Mouse (Mus musculus): ENCODE measurements around the gene Syt11. TPM values are rescaled to one million over a fixed set of nuclear protein-coding genes. Genes with fewer than 3 reads are reported as not detected.

Syt11 gene
- polyA plus RNA-seq, 1 experiment from 2014 or later = 36.8 TPM

- no peak for ATAC-seq (ENCODE audit: insufficient number of reproducible peaks, insufficient read depth, low FRiP score, low TSS enrichment, low read depth)
- H3K27ac ChIP-seq = no peak overlapping the region
- H3K36me3 ChIP-seq = peaks cover 45% of the 10 kb centered on the region
- no peak overlapping the region for H3K4me3 ChIP-seq (replicated peaks)
- no peaks in the 10 kb centered on the region for H3K9me3 ChIP-seq
- no peaks in the 10 kb centered on the region for H3K27me3 ChIP-seq
- no peak overlapping the region for H3K4me2 ChIP-seq
- H3K9ac ChIP-seq (replicated peaks) = no peak overlapping the region
- H3K4me1 ChIP-seq (replicated peaks) = peaks cover 7% of the 10 kb centered on the region
- 77% methylated on average over 6 of the region's 6 CpGs for WGBS
These were observed 12.5 kb downstream of the Syt11 start for GRCm38 (mm10) chr3:88762401-88762831.

DNA sequence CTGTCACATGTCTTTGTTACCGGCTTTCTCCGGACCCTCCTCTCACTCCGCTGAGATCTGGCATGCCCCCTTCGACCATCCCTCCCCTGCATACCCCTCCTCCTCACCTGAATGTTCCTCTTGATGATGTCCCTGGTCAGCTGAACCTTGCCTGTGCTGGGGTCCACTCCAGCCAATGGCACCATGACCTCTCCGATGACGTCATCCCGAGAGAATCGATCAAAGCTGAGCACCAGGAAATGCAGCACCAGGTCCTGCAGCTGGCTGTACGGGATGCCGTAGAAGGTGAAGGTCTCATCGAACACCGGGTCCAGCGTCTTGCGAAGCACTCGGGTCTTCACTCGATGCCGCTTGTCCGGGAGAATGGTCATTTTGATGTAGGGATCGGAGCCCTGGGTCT is 13.3 kb downstream of the Syt11 start:
- ATAC-seq (ENCODE audit: insufficient number of reproducible peaks, insufficient read depth, low FRiP score, low TSS enrichment, low read depth) = no peak
- peaks cover 50% of the 10 kb centered on the region for H3K36me3 ChIP-seq
- H3K27ac ChIP-seq = no peak overlapping the region
- H3K9ac ChIP-seq (replicated peaks) = no peak overlapping the region
- no peak overlapping the region for H3K4me2 ChIP-seq
- WGBS = 93% methylated on average over 19 of the region's 19 CpGs
- H3K4me3 ChIP-seq (replicated peaks) = no peak overlapping the region
- H3K4me1 ChIP-seq (replicated peaks) = peaks cover 7% of the 10 kb centered on the region
- H3K9me3 ChIP-seq = no peaks in the 10 kb centered on the region
- H3K27me3 ChIP-seq = no peaks in the 10 kb centered on the region

DNA sequence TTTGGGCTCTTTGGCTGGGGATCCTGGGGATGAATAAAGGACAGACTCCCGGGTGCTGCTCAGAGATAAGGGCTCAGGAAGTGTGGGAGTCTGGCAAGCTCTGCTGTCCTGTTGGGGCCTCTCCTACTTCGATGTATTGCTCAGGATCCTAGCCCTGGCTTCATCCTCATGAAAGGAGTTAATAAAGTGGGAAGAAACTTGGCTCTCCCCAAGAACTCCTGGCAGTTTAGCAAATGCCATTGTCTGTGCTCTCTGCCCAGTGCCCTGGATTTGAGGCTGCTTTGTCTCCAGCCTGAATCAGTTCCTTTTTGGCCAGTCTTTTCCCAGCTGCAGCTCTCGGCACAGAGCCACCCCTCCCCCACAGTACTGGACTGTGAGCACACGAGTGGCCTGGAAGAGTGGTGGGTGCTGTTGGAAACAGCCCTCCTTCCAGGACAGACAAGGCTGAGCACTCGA is 16.9 kb downstream of the Syt11 start:
- no peak for ATAC-seq (ENCODE audit: insufficient number of reproducible peaks, insufficient read depth, low FRiP score, low TSS enrichment, low read depth)
- no peak overlapping the region for H3K4me2 ChIP-seq
- H3K27me3 ChIP-seq = no peaks in the 10 kb centered on the region
- peaks cover 63% of the 10 kb centered on the region for H3K36me3 ChIP-seq
- WGBS = 23% methylated on average over 5 of the region's 5 CpGs
- H3K9me3 ChIP-seq = no peaks in the 10 kb centered on the region
- peak overlapping the region; percentile 34; the same call in 1 of the 2 replicates for H3K9ac ChIP-seq (replicated peaks)
- no peak overlapping the region for H3K27ac ChIP-seq
- no peak overlapping the region for H3K4me3 ChIP-seq (replicated peaks)
- H3K4me1 ChIP-seq (replicated peaks) = peaks cover 7% of the 10 kb centered on the region

GRCm38 (mm10) chr3:88756276-88756675 is 18.7 kb downstream of the Syt11 start:
- Histone ChIP-seq H3K27me3 (no peaks in the 10 kb centered on the region), H3K4me2 (no peak overlapping the region), H3K27ac (peak overlapping the region; percentile 45), H3K9ac (replicated peaks) (no peak overlapping the region), H3K4me3 (replicated peaks) (no peak overlapping the region), H3K9me3 (no peaks in the 10 kb centered on the region), H3K4me1 (replicated peaks) (peaks cover 7% of the 10 kb centered on the region), H3K36me3 (peaks cover 64% of the 10 kb centered on the region)
- no peak for ATAC-seq (ENCODE audit: insufficient number of reproducible peaks, insufficient read depth, low FRiP score, low TSS enrichment, low read depth)
- 57% methylated on average over 4 of the region's 4 CpGs for WGBS

DNA sequence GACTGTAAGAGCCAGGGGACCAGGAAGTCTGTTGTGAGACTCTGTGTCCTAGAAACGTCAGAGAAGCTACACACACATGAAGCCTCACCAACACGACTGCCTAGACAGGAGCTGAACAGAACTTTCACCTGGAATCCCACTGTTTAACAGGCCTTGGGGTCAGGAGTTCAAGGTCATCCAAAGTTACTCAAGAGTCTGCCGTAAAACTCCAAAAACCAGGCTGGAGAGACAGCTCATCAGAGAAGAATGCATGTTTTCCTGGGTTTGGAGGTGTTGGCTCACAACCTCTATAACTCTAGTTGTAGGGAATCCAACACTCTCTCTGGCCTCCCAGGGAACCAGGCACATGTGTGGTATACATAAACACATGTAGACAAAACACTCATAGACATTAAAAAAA is 19.4 kb downstream of the Syt11 start:
- H3K4me1 ChIP-seq (replicated peaks) = peaks cover 7% of the 10 kb centered on the region
- H3K4me2 ChIP-seq = no peak overlapping the region
- H3K9ac ChIP-seq (replicated peaks) = no peak overlapping the region
- H3K36me3 ChIP-seq = peaks cover 60% of the 10 kb centered on the region
- no peak for ATAC-seq (ENCODE audit: insufficient number of reproducible peaks, insufficient read depth, low FRiP score, low TSS enrichment, low read depth)
- H3K27me3 ChIP-seq = no peaks in the 10 kb centered on the region
- H3K27ac ChIP-seq = no peak overlapping the region
- WGBS = 47% methylated on average over 3 of the region's 3 CpGs
- no peak overlapping the region for H3K4me3 ChIP-seq (replicated peaks)
- no peaks in the 10 kb centered on the region for H3K9me3 ChIP-seq

DNA sequence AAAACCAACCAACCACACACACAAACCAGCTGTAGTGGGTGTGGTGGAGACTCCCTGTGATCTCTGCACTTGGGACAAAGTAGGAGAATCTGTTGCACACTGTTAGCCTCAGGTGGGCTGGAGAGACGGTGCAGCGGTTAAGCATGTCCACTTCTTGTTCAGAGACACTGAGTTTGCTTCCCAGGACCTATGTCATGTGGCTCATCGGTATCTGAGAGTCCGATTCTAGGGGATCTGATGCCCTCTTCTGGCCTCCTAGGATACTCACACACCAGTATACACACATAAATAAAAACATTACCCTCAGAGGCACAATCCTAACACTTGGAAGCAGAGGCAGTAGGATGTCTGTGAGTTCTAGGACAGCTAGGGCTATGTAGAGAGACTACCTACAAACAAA is 20.7 kb downstream of the Syt11 start:
- Histone ChIP-seq H3K27ac (no peak overlapping the region), H3K9me3 (no peaks in the 10 kb centered on the region), H3K4me3 (replicated peaks) (no peak overlapping the region), H3K36me3 (peaks cover 54% of the 10 kb centered on the region), H3K4me1 (replicated peaks) (peaks cover 7% of the 10 kb centered on the region), H3K4me2 (no peak overlapping the region), H3K27me3 (no peaks in the 10 kb centered on the region), H3K9ac (replicated peaks) (no peak overlapping the region)
- WGBS = 90% methylated on average over 4 of the region's 4 CpGs
- ATAC-seq (ENCODE audit: insufficient number of reproducible peaks, insufficient read depth, low FRiP score, low TSS enrichment, low read depth) = no peak

GRCm38 (mm10) chr3:88746871-88747231 is 28.1 kb downstream of the Syt11 start:
- Histone ChIP-seq H3K9me3 (peaks cover 25% of the 10 kb centered on the region), H3K4me2 (no peak overlapping the region), H3K4me1 (replicated peaks) (no peaks in the 10 kb centered on the region), H3K9ac (replicated peaks) (no peak overlapping the region), H3K36me3 (peaks cover 63% of the 10 kb centered on the region), H3K4me3 (replicated peaks) (no peak overlapping the region), H3K27ac (no peak overlapping the region), H3K27me3 (no peaks in the 10 kb centered on the region)
- WGBS = 94% methylated on average over 4 of the region's 4 CpGs
- ATAC-seq (ENCODE audit: insufficient number of reproducible peaks, insufficient read depth, low FRiP score, low TSS enrichment, low read depth) = no peak

DNA sequence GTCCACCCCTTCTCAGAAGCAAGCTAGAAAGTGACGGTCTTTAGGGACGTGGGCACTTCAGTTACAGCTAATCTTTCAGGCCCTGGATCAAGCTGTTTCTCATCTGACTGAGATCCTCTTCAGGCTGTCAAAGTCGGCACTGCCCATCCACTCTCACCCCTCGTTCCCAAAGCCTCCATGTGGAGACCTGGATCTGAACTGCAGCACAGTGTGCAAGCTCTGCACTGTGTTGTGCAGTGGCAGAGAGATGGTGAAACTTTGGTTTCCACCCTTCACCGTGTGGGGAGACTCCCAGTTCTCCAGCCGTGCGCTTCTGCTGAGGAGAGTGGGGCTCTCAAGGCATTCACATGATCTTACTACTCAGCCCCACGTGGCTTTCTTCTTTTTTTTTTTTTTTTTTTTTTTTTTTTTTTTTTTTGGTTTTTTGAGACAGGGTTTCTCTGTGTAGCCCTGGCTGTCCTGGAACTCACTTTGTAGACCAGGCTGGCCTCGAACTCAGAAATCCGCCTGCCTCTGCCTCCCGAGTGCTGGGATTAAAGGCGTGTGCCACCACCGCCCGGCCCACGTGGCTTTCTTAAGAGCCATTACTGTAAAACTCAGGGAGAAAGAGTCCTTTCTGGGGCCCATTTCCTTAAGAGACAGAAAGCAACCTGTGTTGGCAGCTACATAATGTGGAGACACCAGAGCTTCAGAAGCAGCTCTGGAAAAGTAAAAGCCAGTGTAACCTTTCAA is 28.7 kb downstream of the Syt11 start:
- ATAC-seq (ENCODE audit: insufficient number of reproducible peaks, insufficient read depth, low FRiP score, low TSS enrichment, low read depth) = no peak; the same call in 1 of the 2 replicates
- H3K4me3 ChIP-seq (replicated peaks) = no peak overlapping the region
- no peaks in the 10 kb centered on the region for H3K27me3 ChIP-seq
- H3K27ac ChIP-seq = no peak overlapping the region
- no peak overlapping the region for H3K9ac ChIP-seq (replicated peaks)
- H3K9me3 ChIP-seq = peaks cover 25% of the 10 kb centered on the region
- no peaks in the 10 kb centered on the region for H3K4me1 ChIP-seq (replicated peaks)
- 92% methylated on average over 14 of the region's 15 CpGs for WGBS
- no peak overlapping the region for H3K4me2 ChIP-seq
- peaks cover 62% of the 10 kb centered on the region for H3K36me3 ChIP-seq

DNA sequence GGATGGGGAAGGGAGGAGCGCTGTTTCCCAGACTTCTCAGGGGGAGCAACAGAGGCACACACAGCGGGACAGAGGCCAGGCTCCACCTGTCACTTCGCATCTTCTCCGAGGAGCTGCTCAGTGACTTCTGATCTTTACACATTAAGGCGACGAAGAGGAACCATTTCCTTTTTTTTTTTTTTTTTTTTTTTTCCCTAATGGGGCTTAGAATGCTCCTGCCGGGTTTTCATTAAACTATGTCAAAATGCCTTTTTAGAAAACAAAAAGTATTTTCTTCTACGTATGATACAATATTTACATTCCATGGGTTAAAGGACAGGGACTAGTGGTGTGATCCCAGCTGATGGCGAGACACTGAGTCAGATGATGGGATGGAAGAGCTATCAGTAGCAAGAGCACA is 29.4 kb downstream of the Syt11 start:
- H3K36me3 ChIP-seq = peaks cover 59% of the 10 kb centered on the region

DNA sequence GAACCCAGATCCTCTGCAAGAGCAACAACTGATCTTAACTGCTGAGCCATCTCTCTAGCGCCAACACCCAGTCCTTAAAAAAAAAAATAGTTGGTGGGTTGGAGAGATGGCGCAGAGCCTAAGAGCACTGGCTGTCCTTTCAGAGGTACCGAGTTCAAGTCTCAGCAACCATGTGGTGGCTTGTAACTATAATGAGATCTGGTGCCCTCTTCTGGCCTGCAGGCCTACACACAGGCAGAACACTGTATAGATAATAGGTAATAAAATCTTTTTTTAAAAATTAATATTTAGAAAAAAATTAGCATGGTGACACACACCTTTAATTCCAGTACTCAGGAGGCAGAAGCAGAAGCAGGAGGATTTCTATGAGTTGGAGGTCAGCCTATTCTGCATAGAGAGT is 34.8 kb downstream of the Syt11 start:
- 100% methylated on average over 3 of the region's 3 CpGs for WGBS
- Histone ChIP-seq H3K9me3 (peaks cover 4% of the 10 kb centered on the region; the same call in 1 of the 2 replicates), H3K27ac (no peak overlapping the region), H3K9ac (replicated peaks) (no peak overlapping the region), H3K36me3 (peaks cover 14% of the 10 kb centered on the region), H3K4me3 (replicated peaks) (no peak overlapping the region), H3K4me2 (no peak overlapping the region), H3K27me3 (no peaks in the 10 kb centered on the region), H3K4me1 (replicated peaks) (no peaks in the 10 kb centered on the region)
- no peak for ATAC-seq (ENCODE audit: insufficient number of reproducible peaks, insufficient read depth, low FRiP score, low TSS enrichment, low read depth)

More for the DNA sequence above, 29.4 kb downstream of the Syt11 start:
- WGBS = 91% methylated on average over 9 of the region's 9 CpGs
- Histone ChIP-seq H3K9me3 (peaks cover 25% of the 10 kb centered on the region), H3K27ac (no peak overlapping the region), H3K9ac (replicated peaks) (no peak overlapping the region), H3K4me1 (replicated peaks) (no peaks in the 10 kb centered on the region), H3K27me3 (no peaks in the 10 kb centered on the region), H3K4me3 (replicated peaks) (no peak overlapping the region), H3K4me2 (no peak overlapping the region)
- no peak for ATAC-seq (ENCODE audit: insufficient number of reproducible peaks, insufficient read depth, low FRiP score, low TSS enrichment, low read depth)

- no peak overlapping the region for H3K4me3 ChIP-seq (replicated peaks)
- peaks cover 5% of the 10 kb centered on the region for H3K36me3 ChIP-seq
- 44% methylated on average over 3 of the region's 3 CpGs for WGBS
- H3K9ac ChIP-seq (replicated peaks) = no peak overlapping the region
- ATAC-seq (ENCODE audit: insufficient number of reproducible peaks, insufficient read depth, low FRiP score, low TSS enrichment, low read depth) = no peak
- no peak overlapping the region for H3K4me2 ChIP-seq
- no peak overlapping the region for H3K27ac ChIP-seq
- H3K27me3 ChIP-seq = no peaks in the 10 kb centered on the region
- H3K9me3 ChIP-seq = no peaks in the 10 kb centered on the region; the same call in 1 of the 2 replicates
- H3K4me1 ChIP-seq (replicated peaks) = no peaks in the 10 kb centered on the region
These were observed 36.3 kb downstream of the Syt11 start for GRCm38 (mm10) chr3:88738641-88739040.

- H3K4me2 ChIP-seq = no peak overlapping the region
- no peaks in the 10 kb centered on the region for H3K4me1 ChIP-seq (replicated peaks)
- H3K9me3 ChIP-seq = no peaks in the 10 kb centered on the region; the same call in 1 of the 2 replicates
- no peak overlapping the region for H3K9ac ChIP-seq (replicated peaks)
- H3K36me3 ChIP-seq = peaks cover 8% of the 10 kb centered on the region
- H3K4me3 ChIP-seq (replicated peaks) = no peak overlapping the region
- no peaks in the 10 kb centered on the region for H3K27me3 ChIP-seq
- ATAC-seq (ENCODE audit: insufficient number of reproducible peaks, insufficient read depth, low FRiP score, low TSS enrichment, low read depth) = no peak
- WGBS = 93% methylated on average over 2 of the region's 2 CpGs
- no peak overlapping the region for H3K27ac ChIP-seq
These were observed 38.4 kb downstream of the Syt11 start for GRCm38 (mm10) chr3:88736556-88736955.

All from limb, embryonic 12.5 days (tissue).